Comparison of ENCODE assay signal across 8 mouse cellular contexts in the genomic region with DNA sequence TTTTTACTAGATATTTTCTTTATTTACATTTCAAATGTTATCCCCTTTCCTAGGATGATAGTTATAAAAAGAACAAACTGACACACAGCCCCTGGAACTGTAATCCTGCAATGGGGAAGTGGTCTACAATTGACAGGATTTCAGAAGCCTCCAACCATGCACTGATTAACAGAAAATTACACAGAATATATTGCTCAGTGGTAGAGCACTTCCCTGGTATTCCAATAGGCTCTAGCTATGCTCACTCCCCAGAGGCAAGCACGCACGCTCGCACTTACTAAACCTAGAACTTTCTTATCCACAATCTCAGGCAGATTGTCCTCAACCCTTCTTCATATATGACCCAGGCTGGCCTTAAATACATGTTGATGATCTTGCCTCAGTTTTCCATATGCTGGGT. TPM values are rescaled to one million over a fixed set of nuclear protein-coding genes. Genes with fewer than 3 reads are reported as not detected.
A peak's percentile ranks its signal among the peaks of the same experiment; 100 is the strongest.
DNase-seq lines count a peak whose midpoint lies in the region; ATAC-seq lines count a peak whose summit lies in the region.

No protein-coding gene starts in this region.

- ATAC-seq in kidney, embryonic 16.5 days (ENCODE audit: low FRiP score, low TSS enrichment): peak; percentile 57
- peak; percentile 30 for ATAC-seq in common myeloid progenitor, adult 5-6 weeks (replicated peaks; ENCODE audit: low read depth, poor library complexity, severe bottlenecking)
- ATAC-seq in hindbrain, embryonic 16.5 days: peak; percentile 62
- ATAC-seq in midbrain, embryonic 16.5 days: peak; percentile 76

- peak overlapping the region; percentile 87 for H3K4me3 ChIP-seq in kidney, embryonic 16.5 days (ENCODE audit: low read length)
- H3K4me3 ChIP-seq in hindbrain, embryonic 16.5 days (ENCODE audit: low read length): peak overlapping the region; percentile 93
- peak overlapping the region; percentile 63 for H3K4me3 ChIP-seq in midbrain, embryonic 16.5 days (ENCODE audit: low read depth, low read length)

- no peaks in the 10 kb centered on the region for H3K9me3 ChIP-seq in kidney, embryonic 16.5 days (ENCODE audit: low read length)
- no peaks in the 10 kb centered on the region for H3K9me3 ChIP-seq in hindbrain, embryonic 16.5 days (ENCODE audit: control insufficient read depth, low read length)
- H3K9me3 ChIP-seq in midbrain, embryonic 16.5 days (replicated peaks; ENCODE audit: control insufficient read depth, low read length, poor library complexity, severe bottlenecking): no peaks in the 10 kb centered on the region

- no peaks in the 10 kb centered on the region for H3K36me3 ChIP-seq in kidney, embryonic 16.5 days (ENCODE audit: insufficient read depth, low read length)
- no peaks in the 10 kb centered on the region for H3K36me3 ChIP-seq in hindbrain, embryonic 16.5 days (ENCODE audit: control insufficient read depth, insufficient read depth, low read length)
- H3K36me3 ChIP-seq in midbrain, embryonic 16.5 days (ENCODE audit: control insufficient read depth, insufficient read depth, low read length): no peaks in the 10 kb centered on the region

- no peaks in the 10 kb centered on the region for H3K27me3 ChIP-seq in kidney, embryonic 16.5 days (ENCODE audit: insufficient read depth, low read length)
- H3K27me3 ChIP-seq in hindbrain, embryonic 16.5 days (replicated peaks; ENCODE audit: control insufficient read depth, insufficient read depth, low read length): no peaks in the 10 kb centered on the region
- H3K27me3 ChIP-seq in midbrain, embryonic 16.5 days (ENCODE audit: control insufficient read depth, insufficient read depth, low read depth, low read length): no peaks in the 10 kb centered on the region

- no peak for DNase-seq in kidney, postnatal 14 days
- no peak for DNase-seq in left cerebral cortex, adult 8-10 months (ENCODE audit: low spot score in 2 of 2)
- DNase-seq in gastrocnemius, postnatal 25 days: no peak
- DNase-seq in adrenal gland, adult 2 months: no peak

- peak overlapping the region; percentile 93; the same call in 1 of the 2 replicates for H3K27ac ChIP-seq in kidney, embryonic 16.5 days (ENCODE audit: low read length)
- H3K27ac ChIP-seq in hindbrain, embryonic 16.5 days (ENCODE audit: low read depth, low read length): peak overlapping the region; percentile 88
- peak overlapping the region; percentile 77 for H3K27ac ChIP-seq in midbrain, embryonic 16.5 days (ENCODE audit: low read length)

- peak overlapping the region; percentile 67 for H3K4me2 ChIP-seq in kidney, embryonic 16.5 days (replicated peaks; ENCODE audit: low read depth, low read length)
- H3K4me2 ChIP-seq in hindbrain, embryonic 16.5 days (ENCODE audit: low read length): peak overlapping the region; percentile 48
- H3K4me2 ChIP-seq in midbrain, embryonic 16.5 days (ENCODE audit: low read length): peak overlapping the region; percentile 59

- H3K4me1 ChIP-seq in kidney, embryonic 16.5 days (ENCODE audit: insufficient read depth, low read length): peaks cover 9% of the 10 kb centered on the region
- peaks cover 17% of the 10 kb centered on the region for H3K4me1 ChIP-seq in hindbrain, embryonic 16.5 days (ENCODE audit: control insufficient read depth, insufficient read depth, low read depth, low read length)
- H3K4me1 ChIP-seq in midbrain, embryonic 16.5 days (ENCODE audit: control insufficient read depth, insufficient read depth, low read length): peaks cover 13% of the 10 kb centered on the region

- WGBS in kidney, embryonic 16.5 days: 56% methylated on average over 3 of the region's 3 CpGs
- 48% methylated on average over 3 of the region's 3 CpGs for WGBS in hindbrain, embryonic 16.5 days
- WGBS in midbrain, embryonic 16.5 days: 63% methylated on average over 3 of the region's 3 CpGs

- H3K9ac ChIP-seq in kidney, embryonic 16.5 days (replicated peaks; ENCODE audit: low read length): peak overlapping the region; percentile 97
- H3K9ac ChIP-seq in hindbrain, embryonic 16.5 days (ENCODE audit: low read depth, low read length): peak overlapping the region; percentile 96
- peak overlapping the region; percentile 82 for H3K9ac ChIP-seq in midbrain, embryonic 16.5 days (ENCODE audit: low read depth, low read length)

RNA-seq across cellular contexts. Expression of gene Mfsd14b, which starts 0.5 kb away (rescaled TPM):
- polyA plus RNA-seq in kidney, embryonic 16.5 days (2015; fragmentation: Nextera tagmentation; extraction: Ambion mirVana): 53.2 and 57.9 TPM in 2 replicates
- 53.2 and 73.7 TPM in 2 replicates for total RNA-seq in common myeloid progenitor, adult 5-6 weeks (2017)
- 28.9 and 32.4 TPM in 2 replicates for polyA plus RNA-seq in hindbrain, embryonic 16.5 days (2015; fragmentation: Nextera tagmentation; extraction: Ambion mirVana)
- polyA plus RNA-seq in midbrain, embryonic 16.5 days (2015; fragmentation: Nextera tagmentation; extraction: Ambion mirVana): 29.1 and 30.4 TPM in 2 replicates
- 10 to 100 TPM; 39.7 to 45.0 (median 41.7) TPM for total RNA-seq in left cerebral cortex, adult 8-10 months (2022)
- 1 to 10 TPM; 7.5 to 8.3 TPM for total RNA-seq in gastrocnemius, postnatal 25 days (2021)
- total RNA-seq in adrenal gland, adult 2 months (2021): 10 to 100 TPM; 40.1 to 46.3 TPM
- 24.0 and 26.3 TPM in 2 replicates for polyA plus RNA-seq in adrenal gland, adult 2 months (2012; rRNA removed)

RNA-seq across cellular contexts. Expression of gene Olfr465-ps1, which starts 24.6 kb away (rescaled TPM):
- polyA plus RNA-seq in kidney, embryonic 16.5 days (2015; fragmentation: Nextera tagmentation; extraction: Ambion mirVana): not detected in 2 replicates
- total RNA-seq in common myeloid progenitor, adult 5-6 weeks (2017): not detected in 2 replicates
- polyA plus RNA-seq in hindbrain, embryonic 16.5 days (2015; fragmentation: Nextera tagmentation; extraction: Ambion mirVana): not detected in 2 replicates
- not detected in 2 replicates for polyA plus RNA-seq in midbrain, embryonic 16.5 days (2015; fragmentation: Nextera tagmentation; extraction: Ambion mirVana)
- not detected for total RNA-seq in left cerebral cortex, adult 8-10 months (2022)
- not detected for total RNA-seq in gastrocnemius, postnatal 25 days (2021)
- not detected for total RNA-seq in adrenal gland, adult 2 months (2021)
- polyA plus RNA-seq in adrenal gland, adult 2 months (2012; rRNA removed): not detected in 2 replicates

RNA-seq across cellular contexts. Expression of gene Olfr466, which starts 36.8 kb away (rescaled TPM):
- not detected in 2 replicates for polyA plus RNA-seq in kidney, embryonic 16.5 days (2015; fragmentation: Nextera tagmentation; extraction: Ambion mirVana)
- not detected in 2 replicates for total RNA-seq in common myeloid progenitor, adult 5-6 weeks (2017)
- polyA plus RNA-seq in hindbrain, embryonic 16.5 days (2015; fragmentation: Nextera tagmentation; extraction: Ambion mirVana): not detected in 2 replicates
- polyA plus RNA-seq in midbrain, embryonic 16.5 days (2015; fragmentation: Nextera tagmentation; extraction: Ambion mirVana): not detected in 2 replicates
- not detected for total RNA-seq in left cerebral cortex, adult 8-10 months (2022)
- not detected for total RNA-seq in gastrocnemius, postnatal 25 days (2021)
- not detected for total RNA-seq in adrenal gland, adult 2 months (2021)
- not detected in 2 replicates for polyA plus RNA-seq in adrenal gland, adult 2 months (2012; rRNA removed)
